Mouse (Mus musculus): ENCODE results near the gene Raly. TPM values are rescaled to one million over a fixed set of nuclear protein-coding genes. Genes with fewer than 3 reads are reported as not detected.

The Raly gene
- polyA plus RNA-seq, 1 experiment: 104 TPM

DNA sequence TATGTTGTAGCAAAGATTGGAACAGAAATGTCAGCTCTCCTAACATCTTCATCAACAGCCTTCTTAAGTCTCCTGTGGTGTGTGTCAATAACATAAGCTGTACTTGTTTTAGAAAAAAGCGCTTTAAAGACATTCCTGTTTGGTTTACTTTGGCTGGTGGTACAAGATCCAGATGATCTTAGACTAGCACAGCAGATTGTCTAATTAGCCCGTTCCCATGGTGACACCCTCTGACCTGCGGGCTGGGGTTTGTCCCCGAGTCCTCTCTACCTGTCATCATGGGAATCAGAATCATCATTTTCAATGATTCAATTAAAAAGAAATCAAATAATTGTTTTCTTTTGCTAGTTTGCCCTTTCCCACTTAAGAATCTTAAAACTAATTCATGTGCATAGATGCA, 36.6 kb downstream of the Raly start:
- Histone ChIP-seq H3K4me3 (replicated peaks; ENCODE audit: control insufficient read depth, low read depth, low read length) (no peak overlapping the region), H3K4me1 (ENCODE audit: control insufficient read depth, insufficient read depth, low read length) (no peaks in the 10 kb centered on the region), H3K27ac (ENCODE audit: control insufficient read depth, insufficient read depth, low read depth, low read length, poor library complexity) (no peak overlapping the region)
- no peak for TF ChIP-seq POLR2A (IDR thresholded peaks at IDR 0.05; ENCODE audit: borderline replicate concordance, control insufficient read depth, low read depth, low read length)
- 95% methylated on average over 4 of the region's 4 CpGs for WGBS

DNA sequence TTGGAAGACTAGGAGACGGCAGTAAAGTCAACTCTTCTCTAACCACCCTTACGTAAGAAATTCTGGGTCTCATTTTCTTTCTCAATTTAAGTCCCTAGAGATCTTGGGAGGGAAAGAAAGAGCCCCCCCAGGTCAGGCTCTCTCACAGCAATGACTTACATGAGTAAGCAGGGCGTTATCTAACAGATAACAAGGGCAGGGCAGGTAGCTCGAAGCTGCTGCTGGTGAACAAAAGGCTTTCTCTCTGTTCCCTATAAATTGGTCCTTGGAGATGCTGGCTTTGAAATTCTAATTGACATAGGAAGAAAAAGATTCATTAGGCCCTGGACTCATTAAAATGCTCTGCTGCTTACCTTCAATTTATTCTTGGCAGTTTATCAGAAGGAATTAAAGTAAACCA, 41.6 kb downstream of the Raly start:
- WGBS: 68% methylated on average over 4 of the region's 4 CpGs
- TF ChIP-seq CTCF (IDR thresholded peaks at IDR 0.05; ENCODE audit: control insufficient read depth, insufficient read depth, low read length) (no peak), POLR2A (IDR thresholded peaks at IDR 0.05; ENCODE audit: borderline replicate concordance, control insufficient read depth, low read depth, low read length) (no peak)
- H3K27ac ChIP-seq (ENCODE audit: control insufficient read depth, insufficient read depth, low read depth, low read length, poor library complexity): no peak overlapping the region
- no peak overlapping the region for H3K4me3 ChIP-seq (replicated peaks; ENCODE audit: control insufficient read depth, low read depth, low read length)
- H3K4me1 ChIP-seq (ENCODE audit: control insufficient read depth, insufficient read depth, low read length): no peaks in the 10 kb centered on the region

DNA sequence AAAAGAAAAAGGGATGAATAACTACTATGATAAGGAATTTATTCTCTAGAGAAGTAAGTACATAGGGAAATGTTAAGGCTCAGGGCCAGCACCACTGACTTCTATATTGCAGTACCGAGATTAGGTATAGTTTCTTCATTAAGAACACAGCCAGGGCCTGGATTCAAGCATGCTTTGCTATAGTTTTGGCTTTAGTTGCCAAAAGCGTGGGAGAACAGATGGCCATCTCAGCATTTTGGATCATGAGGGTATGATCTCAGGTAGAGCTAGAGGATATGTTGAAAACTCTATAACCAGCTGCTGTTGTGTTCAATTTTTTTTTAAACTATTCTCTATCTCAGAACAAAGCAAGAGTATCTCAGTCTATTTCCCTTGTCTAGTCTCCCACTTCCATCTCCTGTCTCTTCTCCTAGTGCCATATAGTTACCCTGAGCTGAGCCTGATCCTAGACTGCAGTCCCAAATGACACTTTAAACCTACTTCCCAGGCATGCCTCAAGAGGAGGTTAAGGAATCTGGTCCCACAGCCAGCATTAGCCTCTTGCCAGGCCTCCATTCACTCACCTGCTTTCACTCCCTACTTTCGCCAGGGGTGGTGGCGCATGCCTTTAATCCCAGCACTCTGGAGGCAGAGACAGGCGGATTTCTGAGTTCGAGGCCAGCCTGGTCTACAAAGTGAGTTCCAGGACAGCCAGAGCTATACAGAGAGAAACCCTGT, 43.4 kb downstream of the Raly start:
- Histone ChIP-seq H3K4me3 (replicated peaks; ENCODE audit: control insufficient read depth, low read depth, low read length) (no peak overlapping the region), H3K27ac (ENCODE audit: control insufficient read depth, insufficient read depth, low read depth, low read length, poor library complexity) (no peak overlapping the region), H3K4me1 (ENCODE audit: control insufficient read depth, insufficient read depth, low read length) (no peaks in the 10 kb centered on the region)
- 95% methylated on average over 6 of the region's 6 CpGs for WGBS
- TF ChIP-seq CTCF (IDR thresholded peaks at IDR 0.05; ENCODE audit: control insufficient read depth, insufficient read depth, low read length) (no peak), POLR2A (IDR thresholded peaks at IDR 0.05; ENCODE audit: borderline replicate concordance, control insufficient read depth, low read depth, low read length) (no peak)

GRCm38 (mm10) chr2:154836537-154836936, 45.6 kb downstream of the Raly start:
- Histone ChIP-seq H3K27ac (ENCODE audit: control insufficient read depth, insufficient read depth, low read depth, low read length, poor library complexity) (no peak overlapping the region), H3K4me3 (replicated peaks; ENCODE audit: control insufficient read depth, low read depth, low read length) (no peak overlapping the region), H3K4me1 (ENCODE audit: control insufficient read depth, insufficient read depth, low read length) (no peaks in the 10 kb centered on the region)
- TF ChIP-seq CTCF (IDR thresholded peaks at IDR 0.05; ENCODE audit: control insufficient read depth, insufficient read depth, low read length) (no peak), POLR2A (IDR thresholded peaks at IDR 0.05; ENCODE audit: borderline replicate concordance, control insufficient read depth, low read depth, low read length) (no peak)
- WGBS: 96% methylated on average over 2 of the region's 2 CpGs

DNA sequence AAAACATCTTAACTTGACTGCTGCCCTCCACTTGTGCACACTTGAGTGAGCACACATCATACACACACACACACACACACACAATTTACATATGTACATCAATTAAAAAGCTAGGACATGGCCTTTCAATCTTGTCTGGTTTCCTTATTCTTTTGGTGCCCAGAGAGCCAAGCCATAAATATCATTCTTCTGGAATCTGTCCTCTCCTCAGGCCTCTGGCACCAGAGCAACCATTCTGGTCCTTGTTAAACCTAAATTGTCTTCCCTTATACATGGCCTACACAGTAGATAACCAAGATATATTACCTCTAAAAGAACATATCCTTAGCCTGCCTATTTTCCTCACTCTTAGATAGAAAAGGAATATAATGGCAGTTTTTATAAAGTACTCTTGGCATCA, 57.2 kb downstream of the Raly start:
- Histone ChIP-seq H3K4me1 (ENCODE audit: control insufficient read depth, insufficient read depth, low read length) (no peaks in the 10 kb centered on the region), H3K4me3 (replicated peaks; ENCODE audit: control insufficient read depth, low read depth, low read length) (no peak overlapping the region), H3K27ac (ENCODE audit: control insufficient read depth, insufficient read depth, low read depth, low read length, poor library complexity) (no peak overlapping the region)
- TF ChIP-seq CTCF (IDR thresholded peaks at IDR 0.05; ENCODE audit: control insufficient read depth, insufficient read depth, low read length): no peak

GRCm38 (mm10) chr2:154855383-154855782, 64.5 kb downstream of the Raly start:
- TF ChIP-seq CTCF (IDR thresholded peaks at IDR 0.05; ENCODE audit: control insufficient read depth, insufficient read depth, low read length) (no peak), POLR2A (IDR thresholded peaks at IDR 0.05; ENCODE audit: borderline replicate concordance, control insufficient read depth, low read depth, low read length) (no peak)
- no peaks in the 10 kb centered on the region for H3K4me1 ChIP-seq (ENCODE audit: control insufficient read depth, insufficient read depth, low read length)
- 89% methylated on average over 1 of the region's 1 CpGs for WGBS
- no peak overlapping the region for H3K27ac ChIP-seq (ENCODE audit: control insufficient read depth, insufficient read depth, low read depth, low read length, poor library complexity)
- no peak overlapping the region for H3K4me3 ChIP-seq (replicated peaks; ENCODE audit: control insufficient read depth, low read depth, low read length)

DNA sequence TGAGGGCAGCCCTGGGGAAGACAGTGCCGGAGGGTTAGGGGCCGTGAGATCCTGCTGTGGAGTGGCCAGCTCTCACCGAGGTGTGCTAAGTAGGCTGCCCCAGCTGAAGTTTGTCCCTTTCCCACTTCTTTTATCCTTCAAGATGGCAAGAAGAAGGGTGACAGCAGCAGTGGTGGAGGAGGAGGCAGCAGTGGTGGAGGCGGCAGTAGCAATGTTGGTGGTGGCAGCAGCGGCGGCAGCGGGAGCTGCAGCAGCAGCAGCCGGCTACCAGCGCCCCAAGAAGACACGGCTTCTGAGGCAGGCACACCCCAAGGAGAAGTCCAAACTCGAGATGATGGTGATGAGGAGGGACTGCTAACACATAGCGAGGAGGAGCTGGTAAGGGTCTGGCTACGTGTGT, 72.8 kb downstream of the Raly start:
- TF ChIP-seq CTCF (IDR thresholded peaks at IDR 0.05; ENCODE audit: control insufficient read depth, insufficient read depth, low read length) (no peak), POLR2A (IDR thresholded peaks at IDR 0.05; ENCODE audit: borderline replicate concordance, control insufficient read depth, low read depth, low read length) (no peak)
- H3K4me1 ChIP-seq (ENCODE audit: control insufficient read depth, insufficient read depth, low read length): no peaks in the 10 kb centered on the region
- no peak overlapping the region for H3K4me3 ChIP-seq (replicated peaks; ENCODE audit: control insufficient read depth, low read depth, low read length)
- WGBS: 93% methylated on average over 13 of the region's 13 CpGs
- no peak overlapping the region for H3K27ac ChIP-seq (ENCODE audit: control insufficient read depth, insufficient read depth, low read depth, low read length, poor library complexity)

- Histone ChIP-seq H3K4me1 (ENCODE audit: control insufficient read depth, insufficient read depth, low read length) (no peaks in the 10 kb centered on the region), H3K27ac (ENCODE audit: control insufficient read depth, insufficient read depth, low read depth, low read length, poor library complexity) (no peak overlapping the region), H3K4me3 (replicated peaks; ENCODE audit: control insufficient read depth, low read depth, low read length) (no peak overlapping the region)
- 73% methylated on average over 3 of the region's 3 CpGs for WGBS
- TF ChIP-seq CTCF (IDR thresholded peaks at IDR 0.05; ENCODE audit: control insufficient read depth, insufficient read depth, low read length): no peak
- TF ChIP-seq POLR2A (IDR thresholded peaks at IDR 0.05; ENCODE audit: borderline replicate concordance, control insufficient read depth, low read depth, low read length): no peak
Observed at GRCm38 (mm10) chr2:154865696-154866095, 74.8 kb downstream of the Raly start.

GRCm38 (mm10) chr2:154868106-154868505, 77.2 kb downstream of the Raly start:
- no peak for TF ChIP-seq POLR2A (IDR thresholded peaks at IDR 0.05; ENCODE audit: borderline replicate concordance, control insufficient read depth, low read depth, low read length)
- TF ChIP-seq CTCF (IDR thresholded peaks at IDR 0.05; ENCODE audit: control insufficient read depth, insufficient read depth, low read length): no peak
- 93% methylated on average over 1 of the region's 1 CpGs for WGBS
- Histone ChIP-seq H3K27ac (ENCODE audit: control insufficient read depth, insufficient read depth, low read depth, low read length, poor library complexity) (no peak overlapping the region), H3K4me3 (replicated peaks; ENCODE audit: control insufficient read depth, low read depth, low read length) (no peak overlapping the region), H3K4me1 (ENCODE audit: control insufficient read depth, insufficient read depth, low read length) (no peaks in the 10 kb centered on the region)

All from bone marrow, adult 2 months (tissue).